Mouse (Mus musculus) hindlimb bud, embryonic 11.5 days (tissue): Measurements from ENCODE around the gene Fbxw8.

Experiments used
- DNase-seq: peaks from one replicate; pipeline ENCODE4 v3.0.0-alpha.2; 2012; ENCODE audit warnings: low read depth, low spot score; ENCODE audit errors: extremely low spot score

The Fbxw8 gene

GRCm38 (mm10) chr5:118156976-118157375 lies 1.7 kb upstream of the Fbxw8 start:
- no peak for DNase-seq

GRCm38 (mm10) chr5:118155565-118155947 lies 292 bp upstream of the Fbxw8 start:
- no peak for DNase-seq

- DNase-seq: no peak
Observed at GRCm38 (mm10) chr5:118149711-118150110, 5.6 kb downstream of the Fbxw8 start.

- DNase-seq: no peak
Observed at GRCm38 (mm10) chr5:118147264-118147663, 8.0 kb downstream of the Fbxw8 start.

GRCm38 (mm10) chr5:118145999-118146679 lies 9.1 kb downstream of the Fbxw8 start:
- no peak for DNase-seq

GRCm38 (mm10) chr5:118145458-118145857 lies 9.8 kb downstream of the Fbxw8 start:
- no peak for DNase-seq

- no peak for DNase-seq
Observed at GRCm38 (mm10) chr5:118144770-118145169, 10.5 kb downstream of the Fbxw8 start.

GRCm38 (mm10) chr5:118144327-118144726 lies 10.9 kb downstream of the Fbxw8 start:
- DNase-seq: no peak

GRCm38 (mm10) chr5:118143211-118144026 lies 11.8 kb downstream of the Fbxw8 start:
- DNase-seq: no peak

GRCm38 (mm10) chr5:118142471-118142870 lies 12.8 kb downstream of the Fbxw8 start:
- no peak for DNase-seq

- DNase-seq: no peak
Observed at GRCm38 (mm10) chr5:118139630-118140029, 15.6 kb downstream of the Fbxw8 start.

GRCm38 (mm10) chr5:118136391-118136790 lies 18.9 kb downstream of the Fbxw8 start:
- DNase-seq: no peak

- no peak for DNase-seq
Observed at GRCm38 (mm10) chr5:118128651-118129050, 26.6 kb downstream of the Fbxw8 start.

- DNase-seq: no peak
Observed at GRCm38 (mm10) chr5:118128208-118128607, 27.1 kb downstream of the Fbxw8 start.

- DNase-seq: no peak
Observed at GRCm38 (mm10) chr5:118126671-118127070, 28.6 kb downstream of the Fbxw8 start.

- no peak for DNase-seq
Observed at GRCm38 (mm10) chr5:118123096-118123495, 32.2 kb downstream of the Fbxw8 start.

- DNase-seq: no peak
Observed at GRCm38 (mm10) chr5:118121928-118122327, 33.3 kb downstream of the Fbxw8 start.

- DNase-seq: no peak
Observed at GRCm38 (mm10) chr5:118120670-118121069, 34.6 kb downstream of the Fbxw8 start.

- DNase-seq: no peak
Observed at GRCm38 (mm10) chr5:118118922-118119321, 36.3 kb downstream of the Fbxw8 start.

GRCm38 (mm10) chr5:118118351-118118750 lies 36.9 kb downstream of the Fbxw8 start:
- DNase-seq: no peak

- DNase-seq: no peak
Observed at GRCm38 (mm10) chr5:118113617-118114016, 41.6 kb downstream of the Fbxw8 start.

GRCm38 (mm10) chr5:118113043-118113442 lies 42.2 kb downstream of the Fbxw8 start:
- no peak for DNase-seq
